Mouse (Mus musculus) olfactory bulb, adult 2 months (tissue): Measurements from ENCODE around the gene Tns2.

ENCODE experiments used
- CTCF ChIP-seq: fragments of 200-500 bp; IDR thresholded peaks from 2 replicates; pipeline ENCODE4 v1.5.1; 2012; ENCODE audit warnings: low read depth, mild to moderate bottlenecking, low read length, moderate library complexity; ENCODE audit not compliant: insufficient read depth
- POLR2A ChIP-seq: fragments of 200-500 bp; IDR thresholded peaks from 2 replicates; pipeline ENCODE4 v1.6.1; 2012; ENCODE audit warnings: mild to moderate bottlenecking, low read depth, low read length, moderate library complexity; ENCODE audit not compliant: insufficient read depth

GRCm38 (mm10) chr15:102113674-102114073 lies 13.5 kb downstream of the Tns2 start:
- TF ChIP-seq POLR2A (no peak), CTCF (no peak)
